21 mouse cellular contexts compared by ENCODE assay signal in genomic region chr19:42006568-42006967, GRCm38 (mm10). TPM values are rescaled to one million over a fixed set of nuclear protein-coding genes. Genes with fewer than 3 reads are reported as not detected.
"Had no signal": no experiment of that assay in that cellular context is flagged by ENCODE, and none has a peak within 500 bp of the region (broad histone marks: within the 10 kb centered on the region; RNA-seq: fewer than 3 reads in every experiment).

No protein-coding gene starts in this region.

- DNase-seq: kidney, adult 8-10 months; kidney, postnatal 25 days; layer of hippocampus, adult 9-11 months; liver; liver, embryonic 13.5 days; liver, postnatal 0 days; lung, postnatal 36 days; midbrain, embryonic 14.5 days; right cerebral cortex, postnatal 4 days; spleen, adult 18-20 months; thymus, adult 18-20 months; thymus, postnatal 25 days had no signal

- H3K27ac ChIP-seq: lung, embryonic 15.5 days; midbrain, embryonic 10.5 days; neural tube, embryonic 12.5 days had no signal

- H3K27me3 ChIP-seq: liver, embryonic 13.5 days; lung, embryonic 15.5 days; neural tube, embryonic 12.5 days had no signal

- H3K9me3 ChIP-seq: liver, embryonic 13.5 days; lung, embryonic 15.5 days; midbrain, embryonic 10.5 days; neural tube, embryonic 12.5 days had no signal

- H3K36me3 ChIP-seq: liver, embryonic 13.5 days; lung, embryonic 15.5 days; midbrain, embryonic 10.5 days; neural tube, embryonic 12.5 days had no signal

- H3K9ac ChIP-seq: liver, postnatal 0 days; lung, embryonic 15.5 days; neural tube, embryonic 12.5 days had no signal

- ATAC-seq: intestine, embryonic 16.5 days had no signal

- H3K4me2 ChIP-seq: liver, embryonic 13.5 days; lung, embryonic 15.5 days; neural tube, embryonic 12.5 days had no signal

- H3K4me3 ChIP-seq: liver, embryonic 13.5 days; lung, embryonic 15.5 days; midbrain, embryonic 10.5 days; neural tube, embryonic 12.5 days had no signal

RNA-seq across cellular contexts. Expression of gene Ankrd2, which starts 29.2 kb away (rescaled TPM):
- total RNA-seq: megakaryocyte, adult 5-6 weeks; neutrophil, adult 5-6 weeks had no signal
- polyA plus RNA-seq: urinary bladder, adult 2 months had no signal

RNA-seq across cellular contexts. Expression of gene Hoga1, which starts 38.8 kb away (rescaled TPM):
- total RNA-seq: neutrophil, adult 5-6 weeks had no signal

RNA-seq across cellular contexts. Expression of gene 4933411K16Rik, which starts 45.5 kb away (rescaled TPM):
- total RNA-seq: megakaryocyte, adult 5-6 weeks; neutrophil, adult 5-6 weeks had no signal
- polyA plus RNA-seq: limb, embryonic 11.5 days; liver, embryonic 13.5 days; lung, embryonic 15.5 days; midbrain, embryonic 14.5 days; neural tube, embryonic 12.5 days; stomach, embryonic 14.5 days had no signal
